Mouse (Mus musculus) heart, adult 2 months (tissue): ENCODE results near the gene Stpg1. TPM values are rescaled to one million over a fixed set of nuclear protein-coding genes. Genes with fewer than 3 reads are reported as not detected.

Source experiments
- DNase-seq, 2 experiments: peaks; one replicate each; pipeline ENCODE4 v3.0.0; 2021
- H3K27ac ChIP-seq: fragments of 200-600 bp; 2 replicates; pipeline ENCODE4 v1.8.1; 2022
- H3K27me3 ChIP-seq: fragments of 200-500 bp; 2 replicates; pipeline ENCODE4 v1.6.1; 2012; ENCODE audit warnings: mild to moderate bottlenecking, low read length, inconsistent platforms, mixed read lengths; ENCODE audit not compliant: control insufficient read depth, insufficient read depth
- H3K36me3 ChIP-seq: fragments of 200-500 bp; 2 replicates; pipeline ENCODE4 v1.6.1; 2012; ENCODE audit warnings: low read length, inconsistent platforms; ENCODE audit not compliant: control insufficient read depth, insufficient read depth
- H3K4me1 ChIP-seq: fragments of 200-500 bp; 2 replicates; pipeline ENCODE4 v1.6.1; 2011; ENCODE audit warnings: low read length; ENCODE audit not compliant: control insufficient read depth, insufficient read depth
- H3K4me3 ChIP-seq: fragments of 200-600 bp; 2 replicates; pipeline ENCODE4 v1.8.1; 2022
- H3K79me2 ChIP-seq: fragments of 200-500 bp; replicated peaks from 2 replicates; pipeline ENCODE4 v1.6.1; 2012; ENCODE audit warnings: mild to moderate bottlenecking, inconsistent platforms, low read length, moderate library complexity, mixed read lengths; ENCODE audit not compliant: control insufficient read depth, insufficient read depth
- H3K9ac ChIP-seq: fragments of 200-500 bp; 2 replicates; pipeline ENCODE4 v1.6.1; 2012; ENCODE audit warnings: low read depth, mild to moderate bottlenecking, control low read depth, inconsistent platforms, low read length, mixed read lengths
- CTCF ChIP-seq: fragments of 200-600 bp; IDR thresholded peaks from 2 replicates; pipeline ENCODE4 v1.8.1; 2022; ENCODE audit warnings: antibody characterized with exemption, mild to moderate bottlenecking, moderate library complexity
- EP300 ChIP-seq: fragments of 200-500 bp; IDR thresholded peaks from 2 replicates; pipeline ENCODE4 v1.6.1; 2011; ENCODE audit warnings: low read depth, low read length, control low read depth; ENCODE audit not compliant: insufficient read depth
- POLR2A ChIP-seq: fragments of 200-500 bp; IDR thresholded peaks from 2 replicates; pipeline ENCODE4 v1.6.1; 2011; ENCODE audit warnings: mild to moderate bottlenecking, low read depth, low read length, control low read depth; ENCODE audit not compliant: insufficient read depth
- WGBS: fragments of 180-500 bp; shearing (Covaris S2); methylation state at CpG from one replicate; pipeline ENCODE4 v1.1.7; 2018; 5-methylcytosine and 5-hydroxymethylcytosine counted together
- intact Hi-C: fragments of 180-260 bp; cut with DNase I; formaldehyde crosslinking; loops from one replicate; pipeline ENCODE4 v1.15.1; 2025
- polyA plus RNA-seq: library from polyadenylated mRNA; depleted of rRNA; stranded (reverse); fragments of >200 nt; gene quantifications from 2 replicates; pipeline ENCODE4 v1.2.3, GENCODE M21; 2012
- total RNA-seq, 2 experiments: library from RNA; stranded (reverse); gene quantifications; 2 replicates each; pipeline ENCODE4 v1.2.3; 2021

The Stpg1 gene
- total and polyA plus RNA-seq, 3 experiments, result 0.25 TPM; not detected in 2

DNA sequence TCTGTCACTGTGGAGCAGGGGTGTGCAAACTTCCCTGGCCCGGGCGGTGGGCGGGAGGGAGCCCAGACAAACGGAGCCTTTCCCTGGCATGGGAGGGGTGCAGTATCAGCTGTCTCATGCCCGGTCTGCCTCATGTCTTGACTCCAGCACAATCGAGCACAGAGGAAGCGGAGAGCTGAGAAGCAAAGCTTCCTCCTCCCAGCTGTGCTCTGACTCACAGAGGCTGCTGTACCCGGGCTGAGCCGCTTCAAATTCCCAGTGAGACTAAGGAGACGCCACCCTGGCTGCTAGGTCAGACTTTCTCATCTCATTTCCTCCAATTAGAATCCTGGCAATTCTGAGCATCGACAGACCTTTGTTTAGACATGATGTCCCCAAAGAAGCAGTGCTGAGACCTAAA lies 72.5 kb downstream of the Stpg1 start:
- Histone ChIP-seq H3K27ac (peak overlapping the region; percentile 78), H3K27me3 (peaks cover 1% of the 10 kb centered on the region; the same call in 1 of the 2 replicates), H3K9ac (no peak overlapping the region), H3K4me3 (no peak overlapping the region), H3K36me3 (no peaks in the 10 kb centered on the region), H3K4me1 (peaks cover 5% of the 10 kb centered on the region; the same call in 1 of the 2 replicates), H3K79me2 (no peaks in the 10 kb centered on the region)
- TF ChIP-seq POLR2A (no peak), EP300 (no peak), CTCF (no peak)
- WGBS, result 27% methylated on average over 11 of the region's 11 CpGs
- peak; percentile 49 to 50 for DNase-seq
- intact Hi-C loops, result no loop called here

DNA sequence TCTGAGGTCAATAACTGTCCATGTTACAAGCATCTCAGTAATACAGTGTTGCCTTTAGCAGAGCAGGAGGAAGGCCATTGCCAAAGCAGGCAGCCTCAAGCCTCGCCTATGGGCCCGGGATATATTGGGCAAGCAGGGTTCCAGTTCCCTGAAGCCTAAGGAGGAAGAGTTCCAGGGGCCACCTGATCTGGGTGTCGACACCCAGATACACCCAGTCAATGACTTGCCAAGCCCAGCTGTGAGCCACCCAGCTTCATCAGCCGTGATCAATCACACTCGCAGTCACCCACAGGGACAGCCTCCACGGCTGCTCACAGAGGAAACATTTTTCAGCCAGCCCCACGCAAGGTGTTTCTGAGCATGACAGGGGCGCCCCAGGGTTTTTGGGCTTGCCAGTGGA lies 72.9 kb downstream of the Stpg1 start:
- Histone ChIP-seq H3K27ac (peak overlapping the region; percentile 78; the same call in 1 of the 2 replicates), H3K36me3 (no peaks in the 10 kb centered on the region), H3K79me2 (no peaks in the 10 kb centered on the region), H3K4me1 (peaks cover 5% of the 10 kb centered on the region; the same call in 1 of the 2 replicates), H3K27me3 (peaks cover 1% of the 10 kb centered on the region; the same call in 1 of the 2 replicates), H3K9ac (no peak overlapping the region), H3K4me3 (no peak overlapping the region)
- TF ChIP-seq CTCF, result no peak
- no peak for TF ChIP-seq POLR2A
- no peak for TF ChIP-seq EP300
- peak in 1 of 2 experiments; percentile 13 for DNase-seq
- WGBS, result 68% methylated on average over 8 of the region's 8 CpGs
- intact Hi-C loops, result no loop called here

DNA sequence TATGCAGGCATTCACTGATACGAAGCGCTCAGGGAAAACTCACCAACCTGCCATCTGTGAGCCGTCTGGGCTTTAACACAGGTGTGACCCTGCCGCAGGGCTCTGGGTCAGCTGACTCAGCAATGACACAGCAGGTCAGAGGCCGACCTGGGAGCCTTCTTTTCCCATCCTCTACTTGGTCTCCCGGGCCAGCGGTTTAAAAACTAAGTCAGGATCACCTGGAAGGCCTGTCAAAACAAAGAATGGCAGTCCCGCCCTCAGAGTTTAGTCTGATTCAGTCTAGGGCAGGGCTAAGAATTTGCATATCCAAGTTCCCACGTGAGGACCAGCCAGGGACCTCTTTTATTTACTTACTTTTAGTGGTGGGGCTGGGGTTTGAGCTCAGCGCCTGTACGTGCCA lies 74.6 kb downstream of the Stpg1 start:
- Histone ChIP-seq H3K36me3 (no peaks in the 10 kb centered on the region), H3K27me3 (peaks cover 1% of the 10 kb centered on the region; the same call in 1 of the 2 replicates), H3K79me2 (no peaks in the 10 kb centered on the region), H3K4me3 (no peak overlapping the region), H3K4me1 (peaks cover 5% of the 10 kb centered on the region; the same call in 1 of the 2 replicates), H3K9ac (no peak overlapping the region), H3K27ac (no peak overlapping the region; the same call in 1 of the 2 replicates)
- no peak for TF ChIP-seq POLR2A
- TF ChIP-seq EP300, result no peak
- no peak for TF ChIP-seq CTCF
- intact Hi-C loops, result no loop called here
- 39% methylated on average over 11 of the region's 11 CpGs for WGBS
- DNase-seq, result no peak

DNA sequence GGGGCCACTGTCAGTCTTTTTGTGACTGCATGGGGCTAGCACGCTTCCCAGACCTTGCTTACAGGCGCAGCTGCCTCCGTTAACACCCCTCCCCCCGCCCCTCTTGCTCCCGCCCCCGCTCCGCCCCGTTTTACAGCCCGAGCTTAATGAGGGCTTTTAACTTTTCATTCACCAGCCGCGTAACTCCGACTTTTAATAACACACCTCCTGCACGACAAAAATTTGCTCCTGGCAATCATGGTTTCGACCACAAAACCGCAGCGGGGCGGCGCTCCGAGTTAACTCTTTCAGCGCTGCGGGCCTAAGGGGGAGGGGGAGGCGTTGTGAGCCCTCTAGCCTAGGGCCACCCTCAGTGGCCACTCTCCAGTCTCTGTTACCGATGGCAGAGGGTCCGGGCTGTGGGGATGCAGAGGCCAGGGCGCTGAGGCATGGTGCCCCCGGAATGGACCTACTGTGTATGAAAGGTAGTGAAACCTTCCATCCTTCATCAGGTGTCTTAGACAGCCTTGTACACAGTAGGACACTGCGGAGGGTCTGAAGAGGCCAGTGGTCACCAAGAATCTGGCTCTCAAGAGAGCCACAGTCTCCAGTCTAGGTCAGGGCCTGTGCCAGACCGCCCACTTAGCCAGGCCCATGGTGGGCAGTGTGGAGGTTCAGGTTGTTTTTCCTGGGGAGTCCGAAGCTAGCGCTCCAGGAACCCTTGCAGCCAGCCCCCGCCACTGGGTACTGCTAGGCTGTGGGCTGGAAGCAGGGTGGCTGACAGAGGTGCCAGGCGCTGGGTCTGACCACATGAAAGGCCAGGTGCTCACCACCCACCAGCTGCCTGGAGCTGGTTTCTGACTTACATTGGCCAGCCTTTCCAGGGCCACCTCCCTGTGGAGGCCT lies 75.8 kb downstream of the Stpg1 start:
- intact Hi-C loops, result loop anchor here (5.0 kb wide), 1 partner anchor 53 kb away; no protein-coding TSS in a partner anchor
- TF ChIP-seq CTCF (no peak), EP300 (no peak), POLR2A (no peak)
- Histone ChIP-seq H3K27ac (peak overlapping the region; percentile 64), H3K9ac (no peak overlapping the region), H3K27me3 (peaks cover 1% of the 10 kb centered on the region; the same call in 1 of the 2 replicates), H3K36me3 (no peaks in the 10 kb centered on the region), H3K4me1 (peaks cover 4% of the 10 kb centered on the region; the same call in 1 of the 2 replicates), H3K79me2 (no peaks in the 10 kb centered on the region), H3K4me3 (peak overlapping the region; percentile 34)
- DNase-seq, result peak; percentile 24 to 51
- 18% methylated on average over 32 of the region's 32 CpGs for WGBS

DNA sequence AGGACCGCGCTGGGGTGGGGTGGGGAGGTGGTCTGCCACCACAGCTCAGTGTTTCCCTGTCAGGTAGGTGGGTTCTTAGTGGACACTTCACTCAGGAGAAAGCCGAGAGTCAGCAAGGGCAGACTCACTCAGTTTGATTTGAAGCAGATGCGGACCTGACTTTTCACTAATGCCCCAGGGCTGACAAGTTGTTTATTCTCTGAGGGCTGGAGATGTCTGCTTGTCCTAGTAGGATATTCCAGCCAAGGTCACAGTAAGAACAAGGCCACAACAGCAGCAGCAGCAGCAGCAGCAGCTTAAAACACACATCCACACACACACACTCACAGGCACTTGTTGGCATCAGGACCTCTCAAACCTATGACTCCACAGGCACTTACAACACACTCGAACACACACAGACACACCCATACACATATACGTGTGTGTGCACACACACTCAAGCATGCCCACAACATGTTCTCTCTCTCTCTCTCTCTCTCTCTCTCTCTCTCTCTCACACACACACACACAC lies 76.5 kb downstream of the Stpg1 start:
- no peak overlapping the region for H3K9ac ChIP-seq
- H3K4me3 ChIP-seq, result no peak overlapping the region
- TF ChIP-seq POLR2A (no peak), CTCF (no peak), EP300 (no peak)
- 70% methylated on average over 6 of the region's 6 CpGs for WGBS
- DNase-seq, result no peak
- no peaks in the 10 kb centered on the region for H3K79me2 ChIP-seq
- peak overlapping the region; percentile 64; the same call in 1 of the 2 replicates for H3K27ac ChIP-seq
- no peaks in the 10 kb centered on the region for H3K36me3 ChIP-seq
- peaks cover 1% of the 10 kb centered on the region; the same call in 1 of the 2 replicates for H3K4me1 ChIP-seq
- intact Hi-C loops, result loop anchor here (5.0 kb wide), 1 partner anchor 54 kb away; no protein-coding TSS in a partner anchor
- peaks cover 1% of the 10 kb centered on the region; the same call in 1 of the 2 replicates for H3K27me3 ChIP-seq
